Mouse (Mus musculus): Measurements from ENCODE around the gene Clcnkb. TPM values are rescaled to one million over a fixed set of nuclear protein-coding genes. Genes with fewer than 3 reads are reported as not detected.

Gene Clcnkb
- total RNA-seq, 1 experiment from 2014 or later: not detected

Other genes with a start within 250 kb of the Clcnkb start
- gene Rsg1, start 202.1 kb downstream of the Clcnkb start, total RNA-seq (2021): 1.4 and 1.7 TPM in 2 replicates
- gene Arhgef19, start 176.5 kb downstream of the Clcnkb start, total RNA-seq (2021): 32.6 and 44.2 TPM in 2 replicates
- gene Epha2, start 114.8 kb downstream of the Clcnkb start, total RNA-seq (2021): 18.7 and 19.3 TPM in 2 replicates
- gene Fam131c, start 47.8 kb downstream of the Clcnkb start, total RNA-seq (2021): 1.8 and 2.1 TPM in 2 replicates
- not detected in 2 replicates for gene Clcnka, start 17.3 kb downstream of the Clcnkb start, total RNA-seq (2021)
- 0.33 TPM in 1 of 2 replicates, not detected in the other for gene Hspb7, start 4.8 kb upstream of the Clcnkb start, total RNA-seq (2021)
- not detected in 2 replicates for gene Srarp, start 20.1 kb upstream of the Clcnkb start, total RNA-seq (2021)
- gene Zbtb17, start 28.6 kb upstream of the Clcnkb start, total RNA-seq (2021): 18.6 and 19.6 TPM in 2 replicates
- gene Spen, start 122.6 kb upstream of the Clcnkb start, total RNA-seq (2021): 70.0 and 79.4 TPM in 2 replicates
- gene Fblim1, start 190.1 kb upstream of the Clcnkb start, total RNA-seq (2021): 9.5 and 12.7 TPM in 2 replicates
- gene Tmem82, start 202.6 kb upstream of the Clcnkb start, total RNA-seq (2021): 0.64 and 2.0 TPM in 2 replicates
- gene Slc25a34, start 207.8 kb upstream of the Clcnkb start, total RNA-seq (2021): 2.7 TPM in 2 replicates
- 54.7 and 61.0 TPM in 2 replicates for gene Plekhm2, start 248.9 kb upstream of the Clcnkb start, total RNA-seq (2021)

Data from adrenal gland, postnatal 25 days (tissue).